Mouse (Mus musculus) stomach, postnatal 0 days (tissue): ENCODE data around the gene Stk38.

ENCODE experiments used
- CTCF ChIP-seq: IDR thresholded peaks from 2 replicates; pipeline ENCODE4 v1.5.1; 2016; ENCODE audit warnings: antibody characterized with exemption, low read depth, mild to moderate bottlenecking, moderate library complexity
- EP300 ChIP-seq: optimal IDR thresholded peaks from 2 replicates; pipeline ENCODE3; 2016; ENCODE audit warnings: antibody characterized with exemption

DNA sequence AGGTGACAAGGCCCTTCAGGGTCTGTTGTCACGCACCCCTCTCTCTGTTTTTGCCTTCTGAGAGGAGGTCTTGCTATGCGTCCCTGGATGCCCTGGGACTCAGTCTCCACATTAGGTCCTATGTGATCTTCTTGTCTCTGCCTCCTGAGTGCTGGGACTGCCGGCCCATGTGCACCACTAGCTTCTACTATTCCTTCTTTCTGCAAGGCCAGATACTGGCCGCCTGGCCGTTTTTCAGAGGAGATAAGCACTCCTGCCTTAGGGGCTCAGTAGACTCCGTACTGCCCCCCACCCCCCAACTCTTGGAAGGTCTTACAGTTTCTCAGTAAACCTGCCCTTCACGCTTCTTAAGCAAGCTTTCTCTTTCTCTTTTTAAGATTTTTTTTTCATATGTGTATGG is 71.7 kb downstream of the Stk38 start:
- TF ChIP-seq CTCF (no peak), EP300 (no peak)
